Comparison of ENCODE assay signal across 20 mouse cellular contexts in genomic region chr1:21604003-21604402, GRCm38 (mm10).
DNase-seq lines count a peak whose midpoint lies in the region; TF ChIP-seq lines count a peak whose summit lies in the region.
"Had no signal": no experiment of that assay in that cellular context is flagged by ENCODE, and none has a peak within 500 bp of the region (broad histone marks: within the 10 kb centered on the region; RNA-seq: fewer than 3 reads in every experiment).

No protein-coding gene starts in this region.

- no peak for TF ChIP-seq RAD21 in CH12.LX (IDR thresholded peaks at IDR 0.05; ENCODE audit: low read depth, low read length)

- no peak for TF ChIP-seq CTCF in CH12.LX (conservative IDR thresholded peaks at IDR 0.05 in 1 of 2, IDR thresholded peaks at IDR 0.05 in 1 of 2; ENCODE audit: low read depth in 2 of 2, low read length in 2 of 2)

- H3K9ac ChIP-seq in CH12.LX (ENCODE audit: insufficient read depth, low read depth) = no peak overlapping the region
- H3K9ac ChIP-seq: embryonic facial prominence, embryonic 12.5 days; forebrain, embryonic 13.5 days; forebrain, embryonic 15.5 days; forebrain, postnatal 0 days had no signal

- peaks cover 0 to 2% of the 10 kb centered on the region in 2 experiments; a peak in 1 of 4 replicates for H3K4me1 ChIP-seq in CH12.LX (ENCODE audit: control insufficient read depth in 1 of 2, insufficient read depth in 2 of 2)
- H3K4me1 ChIP-seq: embryonic facial prominence, embryonic 10.5 days; embryonic facial prominence, embryonic 12.5 days; forebrain, embryonic 13.5 days; forebrain, embryonic 15.5 days had no signal

- no peak overlapping the region for H3K4me3 ChIP-seq in CH12.LX (replicated peaks in 1 of 3; ENCODE audit: low read depth in 2 of 3, low read length in 2 of 3, poor library complexity in 1 of 3)
- H3K4me3 ChIP-seq: embryonic facial prominence, embryonic 10.5 days; embryonic facial prominence, embryonic 12.5 days; forebrain, embryonic 13.5 days; forebrain, embryonic 15.5 days had no signal

- H3K27me3 ChIP-seq in CH12.LX (replicated peaks) = no peaks in the 10 kb centered on the region
- H3K27me3 ChIP-seq: embryonic facial prominence, embryonic 12.5 days; forebrain, embryonic 13.5 days; forebrain, embryonic 15.5 days had no signal

- dilution Hi-C loops in CH12.LX (cut with MboI; ENCODE audit: extremely low pct_ligation_motif_present, extremely low pct_unique_long_range_greater_than_20kb, low sequenced_read_pairs) = no loop called here

- DNase-seq in CD4-positive, CD25-positive, alpha-beta regulatory T cell, adult 2 months (ENCODE audit: low read depth, low spot score) = peak; percentile 30
- DNase-seq in CH12.LX (ENCODE audit: extremely low read depth) = no peak
- DNase-seq in induced T-regulatory cell, adult 2 months (ENCODE audit: low read depth) = peak; percentile 23
- DNase-seq in spleen, postnatal 14 days (ENCODE audit: low spot score in 2 of 2) = no peak
- DNase-seq in kidney, adult 8-10 months = no peak
- DNase-seq in right cerebral cortex, postnatal 14 days = no peak
- no peak for DNase-seq in frontal cortex, postnatal 25 days (ENCODE audit: low spot score in 2 of 2)
- DNase-seq: adrenal gland, adult 8-10 months; adrenal gland, postnatal 14 days; adrenal gland, postnatal 36 days; cerebellum, adult 11-12 months; cerebellum, adult 2 months; cerebellum, adult 9-10 months; cerebellum, postnatal 10 days; cerebellum, postnatal 25 days; forebrain, postnatal 0 days had no signal

- H3K27ac ChIP-seq in CH12.LX (ENCODE audit: insufficient read depth, low read depth) = no peak overlapping the region
- H3K27ac ChIP-seq: embryonic facial prominence, embryonic 10.5 days; embryonic facial prominence, embryonic 12.5 days; forebrain, embryonic 13.5 days; forebrain, embryonic 15.5 days had no signal

- H3K36me3 ChIP-seq in CH12.LX (replicated peaks in 1 of 2; ENCODE audit: control insufficient read depth in 1 of 2, insufficient read depth in 1 of 2, low read length in 1 of 2) = no peaks in the 10 kb centered on the region
- H3K36me3 ChIP-seq: embryonic facial prominence, embryonic 10.5 days; embryonic facial prominence, embryonic 12.5 days; forebrain, embryonic 15.5 days had no signal

- no peaks in the 10 kb centered on the region for H3K79me2 ChIP-seq in CH12.LX (replicated peaks; ENCODE audit: control insufficient read depth, extremely low read depth, insufficient read depth, poor library complexity, severe bottlenecking)

- H3K9me3 ChIP-seq in CH12.LX (replicated peaks; ENCODE audit: low read length) = no peaks in the 10 kb centered on the region
- H3K9me3 ChIP-seq: embryonic facial prominence, embryonic 10.5 days; embryonic facial prominence, embryonic 12.5 days; forebrain, embryonic 13.5 days; forebrain, embryonic 15.5 days had no signal

- no peak for TF ChIP-seq EP300 in CH12.LX (IDR thresholded peaks at IDR 0.05; ENCODE audit: low read length)

- H3K4me2 ChIP-seq in CH12.LX (ENCODE audit: insufficient read depth, low read depth, poor library complexity, severe bottlenecking) = peak overlapping the region; percentile 21; the same call in 1 of the 2 replicates
- H3K4me2 ChIP-seq: embryonic facial prominence, embryonic 12.5 days; forebrain, embryonic 13.5 days; forebrain, embryonic 15.5 days had no signal

- no peak for TF ChIP-seq POLR2A in CH12.LX (IDR thresholded peaks at IDR 0.05; ENCODE audit: low read depth, low read length)

- in situ Hi-C loops in CH12.LX (cut with MboI; ENCODE audit: low pct_ligation_motif_present, low pct_unique_long_range_greater_than_20kb, low sequenced_read_pairs) = loop anchor here (25.0 kb wide), 1 partner anchor 358 kb away; the partner anchor contains the start of gene Kcnq5

TF ChIP-seq in CH12.LX, 34 proteins besides CTCF, POLR2A, EP300 and RAD21:
- TF ChIP-seq E2F4 (IDR thresholded peaks at IDR 0.05; ENCODE audit: insufficient replicate concordance, low read depth, low read length) = no peak
- TF ChIP-seq ELF1 (IDR thresholded peaks at IDR 0.05; ENCODE audit: low read depth, low read length) = no peak
- TF ChIP-seq PAX5 (IDR thresholded peaks at IDR 0.05; ENCODE audit: low read length) = no peak
- no peak for TF ChIP-seq MEF2A (IDR thresholded peaks at IDR 0.05; ENCODE audit: borderline replicate concordance, low read depth, low read length)
- no peak for TF ChIP-seq TBP (conservative IDR thresholded peaks at IDR 0.05; ENCODE audit: low read depth, low read length)
- no peak for TF ChIP-seq ZNF384 (IDR thresholded peaks at IDR 0.05; ENCODE audit: low read depth, low read length)
- no peak for TF ChIP-seq SMC3 (IDR thresholded peaks at IDR 0.05; ENCODE audit: low read depth, low read length)
- TF ChIP-seq HCFC1 (IDR thresholded peaks at IDR 0.05; ENCODE audit: low read depth, low read length) = no peak

Comparison
In these comparisons a context has a peak if more than half of its experiments do, and no peak if none do; other contexts are left out.
1. DNase-seq: peak in CD4-positive, CD25-positive, alpha-beta regulatory T cell, adult 2 months (single experiment) and induced T-regulatory cell, adult 2 months (single experiment); none in CH12.LX (single experiment), spleen, postnatal 14 days (0 of 2), kidney, adult 8-10 months (0 of 2), right cerebral cortex, postnatal 14 days (single experiment) and frontal cortex, postnatal 25 days (0 of 2).